Mouse (Mus musculus): ENCODE measurements around the gene Olfr1420. TPM values are rescaled to one million over a fixed set of nuclear protein-coding genes. Genes with fewer than 3 reads are reported as not detected.
A peak's percentile ranks its signal among the peaks of the same experiment; 100 is the strongest.
"Not testable (repeated sequence)": the region's sequence is repeated elsewhere in the genome, so short reads cannot be mapped to it uniquely, and the experiment has no call there.

Olfr1420 gene
- not detected in 2 replicates for polyA plus RNA-seq (2012; rRNA removed)

- H3K27ac ChIP-seq (ENCODE audit: insufficient read depth, low read length), result no peak within 1 kb of the TSS
- H3K4me1 ChIP-seq (ENCODE audit: control insufficient read depth, insufficient read depth, low read length), result no peaks in the 10 kb centered on the region
- no peak within 1 kb of the TSS for H3K4me3 ChIP-seq (ENCODE audit: insufficient read depth, low read length)
- TF ChIP-seq CTCF (IDR thresholded peaks at IDR 0.05; ENCODE audit: extremely low read depth, insufficient read depth, low read length), result no peak
Observed at GRCm38 (mm10) chr19:11886265-11886664, at the start of gene Olfr1420. TSS of gene Olfr1420 (plus strand) at chr19:11886565.

- no peak within 1 kb of the TSS for H3K27ac ChIP-seq (ENCODE audit: insufficient read depth, low read length)
- no peak within 1 kb of the TSS for H3K4me3 ChIP-seq (ENCODE audit: insufficient read depth, low read length)
- TF ChIP-seq POLR2A (IDR thresholded peaks at IDR 0.05; ENCODE audit: extremely low read depth, insufficient read depth, low read length) (no peak), CTCF (IDR thresholded peaks at IDR 0.05; ENCODE audit: extremely low read depth, insufficient read depth, low read length) (no peak)
- no peaks in the 10 kb centered on the region for H3K4me1 ChIP-seq (ENCODE audit: control insufficient read depth, insufficient read depth, low read length)
Observed at GRCm38 (mm10) chr19:11839119-11839518, 47.2 kb upstream of the Olfr1420 start, which contains the start of gene Olfr1417. TSS of gene Olfr1417 (minus strand) at chr19:11839219.

- no peak overlapping the region for H3K4me3 ChIP-seq (ENCODE audit: insufficient read depth, low read length)
- no peak overlapping the region for H3K27ac ChIP-seq (ENCODE audit: insufficient read depth, low read length)
- no peak for TF ChIP-seq CTCF (IDR thresholded peaks at IDR 0.05; ENCODE audit: extremely low read depth, insufficient read depth, low read length)
- H3K4me1 ChIP-seq (ENCODE audit: control insufficient read depth, insufficient read depth, low read length), result peaks cover 2% of the 10 kb centered on the region; the same call in 1 of the 2 replicates
Observed at GRCm38 (mm10) chr19:11846333-11846732, 40.0 kb upstream of the Olfr1420 start.

DNA sequence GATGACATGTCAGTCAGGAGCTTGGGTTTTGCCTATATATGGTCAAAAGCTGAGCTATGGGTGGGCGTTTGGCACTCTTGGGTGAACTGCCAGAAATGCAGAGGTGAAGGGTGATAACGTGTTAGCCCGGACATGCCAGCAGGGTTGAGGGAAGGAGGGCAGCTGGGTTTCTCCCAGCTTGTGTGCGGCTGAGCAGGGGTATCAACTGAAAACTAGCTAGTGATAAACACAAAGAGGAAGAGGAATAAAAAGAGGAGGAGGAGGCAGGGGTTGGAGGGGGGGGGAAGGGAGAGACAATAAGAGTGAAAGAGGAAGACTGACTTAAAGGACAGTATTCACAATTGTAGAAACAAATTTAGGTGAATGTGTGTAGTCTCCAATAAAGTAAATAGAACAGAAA is 33.7 kb upstream of the Olfr1420 start:
- H3K4me1 ChIP-seq (ENCODE audit: control insufficient read depth, insufficient read depth, low read length), result no peaks in the 10 kb centered on the region
- H3K4me3 ChIP-seq (ENCODE audit: insufficient read depth, low read length), result no peak overlapping the region
- H3K27ac ChIP-seq (ENCODE audit: insufficient read depth, low read length), result no peak overlapping the region
- TF ChIP-seq POLR2A (IDR thresholded peaks at IDR 0.05; ENCODE audit: extremely low read depth, insufficient read depth, low read length) (no peak), CTCF (IDR thresholded peaks at IDR 0.05; ENCODE audit: extremely low read depth, insufficient read depth, low read length) (no peak)

DNA sequence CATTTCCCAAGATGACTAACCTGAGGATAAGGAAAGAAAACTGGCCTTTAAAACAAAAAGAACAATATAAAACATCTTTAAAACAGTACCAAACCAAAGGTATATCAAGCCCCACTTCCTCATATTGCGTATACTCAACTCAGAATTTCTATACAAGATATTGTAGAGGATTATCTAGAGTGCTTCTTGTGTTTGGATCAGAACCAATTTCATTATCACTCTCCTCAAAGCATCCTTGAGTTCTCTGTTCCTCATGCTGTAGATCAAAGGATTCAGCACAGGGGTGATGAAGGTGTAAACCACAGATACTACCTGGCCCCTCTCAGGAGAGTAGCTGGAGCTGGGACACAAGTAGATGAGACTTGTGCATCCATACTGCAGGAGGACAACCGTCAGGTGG is 31.5 kb upstream of the Olfr1420 start:
- Histone ChIP-seq H3K27ac (ENCODE audit: insufficient read depth, low read length) (no peak overlapping the region), H3K4me3 (ENCODE audit: insufficient read depth, low read length) (no peak overlapping the region), H3K4me1 (ENCODE audit: control insufficient read depth, insufficient read depth, low read length) (no peaks in the 10 kb centered on the region)
- no peak for TF ChIP-seq CTCF (IDR thresholded peaks at IDR 0.05; ENCODE audit: extremely low read depth, insufficient read depth, low read length)
- TF ChIP-seq POLR2A (IDR thresholded peaks at IDR 0.05; ENCODE audit: extremely low read depth, insufficient read depth, low read length), result no peak

DNA sequence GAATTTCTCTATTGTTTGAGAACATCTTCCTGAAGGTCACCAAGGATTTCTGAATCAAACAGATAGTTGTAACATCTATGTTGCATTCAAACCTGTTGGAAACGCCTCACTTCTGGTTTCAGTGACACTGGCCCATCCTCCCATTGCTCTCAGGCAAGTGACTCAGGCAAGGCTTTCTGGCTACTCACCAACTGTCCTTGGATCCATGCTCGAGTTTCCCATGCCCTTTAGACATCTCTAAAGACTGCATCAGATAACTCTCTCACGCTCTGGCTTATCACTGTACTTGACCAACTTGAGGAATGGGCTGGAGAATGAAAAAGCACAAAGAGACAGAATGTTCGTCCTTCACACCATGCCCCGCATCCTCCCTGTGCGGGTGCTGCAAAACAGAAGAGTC is 29.9 kb upstream of the Olfr1420 start:
- Histone ChIP-seq H3K4me3 (ENCODE audit: insufficient read depth, low read length) (no peak overlapping the region), H3K27ac (ENCODE audit: insufficient read depth, low read length) (no peak overlapping the region), H3K4me1 (ENCODE audit: control insufficient read depth, insufficient read depth, low read length) (no peaks in the 10 kb centered on the region)
- TF ChIP-seq CTCF (IDR thresholded peaks at IDR 0.05; ENCODE audit: extremely low read depth, insufficient read depth, low read length) (no peak), POLR2A (IDR thresholded peaks at IDR 0.05; ENCODE audit: extremely low read depth, insufficient read depth, low read length) (no peak)

DNA sequence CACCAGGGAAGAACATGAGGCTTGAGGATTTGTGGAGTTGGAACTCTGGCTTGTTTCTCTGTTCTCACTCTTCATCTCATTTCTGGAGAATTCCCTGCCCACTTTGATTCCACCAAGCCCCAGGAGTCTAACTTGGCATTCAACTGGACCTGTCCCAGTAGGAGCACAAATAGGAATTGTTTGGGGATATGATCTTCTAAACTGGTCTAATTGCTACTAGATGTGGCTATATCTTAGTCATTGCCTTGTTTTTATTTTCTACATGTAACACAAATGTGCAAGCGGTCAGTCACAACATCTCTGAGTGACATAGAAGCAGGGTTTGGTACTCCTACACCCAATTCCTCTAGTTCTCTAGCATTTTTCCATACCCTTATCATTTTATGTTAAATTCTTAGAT is 25.4 kb upstream of the Olfr1420 start, which contains the start of gene Olfr1418:
Olfr1418 (minus strand) TSS at position 101 of the 400 bp plus-strand sequence.
- H3K4me3 ChIP-seq (ENCODE audit: insufficient read depth, low read length), result no peak within 1 kb of the TSS
- TF ChIP-seq POLR2A (IDR thresholded peaks at IDR 0.05; ENCODE audit: extremely low read depth, insufficient read depth, low read length) (no peak), CTCF (IDR thresholded peaks at IDR 0.05; ENCODE audit: extremely low read depth, insufficient read depth, low read length) (no peak)
- H3K4me1 ChIP-seq (ENCODE audit: control insufficient read depth, insufficient read depth, low read length), result no peaks in the 10 kb centered on the region
- no peak within 1 kb of the TSS for H3K27ac ChIP-seq (ENCODE audit: insufficient read depth, low read length)

DNA sequence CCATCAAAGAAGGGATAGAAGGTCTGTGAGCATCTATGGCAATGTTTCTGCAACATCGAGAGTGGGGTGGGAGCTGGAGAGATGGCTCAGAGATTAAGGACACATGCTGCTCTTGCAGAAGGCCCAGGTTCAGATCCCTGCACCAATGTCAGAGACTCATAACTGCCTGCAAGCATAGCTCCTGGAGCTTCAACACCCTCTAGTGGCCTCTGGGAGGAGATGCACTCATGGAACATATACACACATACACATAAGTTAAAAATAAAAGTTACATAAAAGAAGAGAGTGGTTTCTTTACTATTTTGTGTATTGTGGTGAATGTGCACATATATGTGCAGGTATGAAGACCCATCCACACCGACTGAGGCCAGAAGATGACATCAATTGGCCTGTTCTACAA is 18.5 kb upstream of the Olfr1420 start:
- Histone ChIP-seq H3K4me3 (ENCODE audit: insufficient read depth, low read length) (no peak overlapping the region), H3K4me1 (ENCODE audit: control insufficient read depth, insufficient read depth, low read length) (no peaks in the 10 kb centered on the region), H3K27ac (ENCODE audit: insufficient read depth, low read length) (no peak overlapping the region)
- TF ChIP-seq CTCF (IDR thresholded peaks at IDR 0.05; ENCODE audit: extremely low read depth, insufficient read depth, low read length), result no peak
- no peak for TF ChIP-seq POLR2A (IDR thresholded peaks at IDR 0.05; ENCODE audit: extremely low read depth, insufficient read depth, low read length)

- no peaks in the 10 kb centered on the region for H3K4me1 ChIP-seq (ENCODE audit: control insufficient read depth, insufficient read depth, low read length)
- no peak within 1 kb of the TSS for H3K4me3 ChIP-seq (ENCODE audit: insufficient read depth, low read length)
- H3K27ac ChIP-seq (ENCODE audit: insufficient read depth, low read length), result no peak within 1 kb of the TSS
- TF ChIP-seq CTCF (IDR thresholded peaks at IDR 0.05; ENCODE audit: extremely low read depth, insufficient read depth, low read length), result no peak
Observed at GRCm38 (mm10) chr19:11875006-11875405, 11.4 kb upstream of the Olfr1420 start, which contains the start of gene Olfr1419. TSS of gene Olfr1419 (minus strand) at chr19:11875106.

DNA sequence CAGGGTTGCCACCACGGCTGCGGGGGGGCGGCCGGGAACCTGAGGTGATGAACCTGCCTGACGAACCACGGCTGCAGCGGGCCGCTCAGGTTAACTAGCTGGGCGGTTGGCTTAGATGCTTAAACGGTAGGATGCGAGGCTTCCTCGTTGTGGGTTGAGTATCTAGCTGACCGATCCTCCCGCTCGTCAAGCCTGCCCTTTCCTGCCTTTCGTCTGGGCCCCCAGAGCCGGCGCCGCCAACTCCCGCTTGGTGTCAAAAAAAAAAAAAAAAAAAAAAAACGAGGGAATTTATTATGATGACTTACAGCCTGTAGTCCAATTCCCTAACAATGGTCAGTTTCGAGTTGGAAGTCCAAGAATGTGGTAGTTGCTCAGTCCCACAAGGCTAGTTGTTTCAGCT is 8.0 kb upstream of the Olfr1420 start:
- H3K4me1 ChIP-seq (ENCODE audit: control insufficient read depth, insufficient read depth, low read length); H3K27ac ChIP-seq (ENCODE audit: insufficient read depth, low read length); H3K4me3 ChIP-seq (ENCODE audit: insufficient read depth, low read length): not testable (repeated sequence)

DNA sequence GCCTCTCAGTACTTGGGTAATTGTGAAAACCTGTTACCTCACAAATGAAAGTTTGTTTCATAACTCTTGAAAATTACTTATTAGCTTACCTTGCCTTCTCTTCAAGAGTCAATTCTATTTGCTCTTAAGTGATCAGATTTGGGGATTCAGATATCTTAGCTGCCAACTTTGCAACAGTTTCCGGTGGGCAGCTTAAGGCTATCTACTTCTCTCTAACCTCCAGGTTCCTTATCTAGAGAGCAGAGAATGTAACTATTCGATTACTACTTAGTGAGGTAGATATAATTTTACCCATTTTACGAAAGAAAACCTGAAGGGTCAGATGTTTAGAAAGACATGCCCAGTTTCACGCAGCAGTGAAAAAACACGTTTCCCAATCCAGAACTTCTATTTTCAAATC is 24.7 kb downstream of the Olfr1420 start:
- peak overlapping the region; percentile 71 for H3K4me3 ChIP-seq (ENCODE audit: insufficient read depth, low read length)
- H3K27ac ChIP-seq (ENCODE audit: insufficient read depth, low read length), result no peak overlapping the region
- H3K4me1 ChIP-seq (ENCODE audit: control insufficient read depth, insufficient read depth, low read length), result no peaks in the 10 kb centered on the region
- TF ChIP-seq POLR2A (IDR thresholded peaks at IDR 0.05; ENCODE audit: extremely low read depth, insufficient read depth, low read length), result no peak
- no peak for TF ChIP-seq CTCF (IDR thresholded peaks at IDR 0.05; ENCODE audit: extremely low read depth, insufficient read depth, low read length)
